Mouse (Mus musculus): ENCODE measurements around the gene Chd1.
"Not testable (repeated sequence)": the region's sequence is repeated elsewhere in the genome, so short reads cannot be mapped to it uniquely, and the experiment has no call there.

Chd1 gene

GRCm38 (mm10) chr17:15704475-15705300, at the start of gene Chd1:
TSS of gene Chd1 (plus strand) at chr17:15704967.
- DNase-seq (ENCODE audit: low spot score in 2 of 2), result peak; percentile 91 to 92

GRCm38 (mm10) chr17:15656881-15657607, 47.7 kb upstream of the Chd1 start:
- no peak for DNase-seq (ENCODE audit: low spot score in 2 of 2)

- peak in 1 of 2 experiments; percentile 19 for DNase-seq (ENCODE audit: low spot score in 2 of 2)
Observed at GRCm38 (mm10) chr17:15672870-15673269, 31.9 kb upstream of the Chd1 start.

- no peak for DNase-seq (ENCODE audit: low spot score in 2 of 2)
Observed at GRCm38 (mm10) chr17:15677970-15678645, 26.7 kb upstream of the Chd1 start.

GRCm38 (mm10) chr17:15679966-15680630, 24.7 kb upstream of the Chd1 start:
- no peak for DNase-seq (ENCODE audit: low spot score in 2 of 2)

GRCm38 (mm10) chr17:15680661-15681060, 24.1 kb upstream of the Chd1 start:
- DNase-seq (ENCODE audit: low spot score in 2 of 2), result no peak

GRCm38 (mm10) chr17:15686396-15686795, 18.4 kb upstream of the Chd1 start:
- no peak for DNase-seq (ENCODE audit: low spot score in 2 of 2)

GRCm38 (mm10) chr17:15690304-15690703, 14.5 kb upstream of the Chd1 start:
- DNase-seq (ENCODE audit: low spot score in 2 of 2), result no peak

- no peak for DNase-seq (ENCODE audit: low spot score in 2 of 2)
Observed at GRCm38 (mm10) chr17:15695566-15695965, 9.2 kb upstream of the Chd1 start.

GRCm38 (mm10) chr17:15698956-15699355, 5.8 kb upstream of the Chd1 start:
- no peak for DNase-seq (ENCODE audit: low spot score in 2 of 2)

GRCm38 (mm10) chr17:15701505-15701904, 3.3 kb upstream of the Chd1 start:
- DNase-seq (ENCODE audit: low spot score in 2 of 2), result no peak

- no peak for DNase-seq (ENCODE audit: low spot score in 2 of 2)
Observed at GRCm38 (mm10) chr17:15704158-15704474, 651 bp upstream of the Chd1 start.

GRCm38 (mm10) chr17:15705303-15706284, 827 bp downstream of the Chd1 start:
- DNase-seq (ENCODE audit: low spot score in 2 of 2), result peak; percentile 35 to 44

- no peak for DNase-seq (ENCODE audit: low spot score in 2 of 2)
Observed at GRCm38 (mm10) chr17:15714507-15714906, 9.7 kb downstream of the Chd1 start.

- no peak for DNase-seq (ENCODE audit: low spot score in 2 of 2)
Observed at GRCm38 (mm10) chr17:15715013-15715902, 10.5 kb downstream of the Chd1 start.

- no peak for DNase-seq (ENCODE audit: low spot score in 2 of 2)
Observed at GRCm38 (mm10) chr17:15715940-15716339, 11.2 kb downstream of the Chd1 start.

- DNase-seq (ENCODE audit: low spot score in 2 of 2), result no peak
Observed at GRCm38 (mm10) chr17:15720841-15721240, 16.1 kb downstream of the Chd1 start.

GRCm38 (mm10) chr17:15723291-15723690, 18.5 kb downstream of the Chd1 start:
- DNase-seq (ENCODE audit: low spot score in 2 of 2), result no peak

GRCm38 (mm10) chr17:15723866-15724475, 19.2 kb downstream of the Chd1 start:
- not testable (repeated sequence) for DNase-seq (ENCODE audit: low spot score in 2 of 2)

All from right cerebral cortex, postnatal 10 days (tissue).